Mouse (Mus musculus) embryonic facial prominence, embryonic 14.5 days (tissue): ENCODE data around the gene Ugt1a10. TPM values are rescaled to one million over a fixed set of nuclear protein-coding genes. Genes with fewer than 3 reads are reported as not detected.
"Not testable (repeated sequence)": the region's sequence is repeated elsewhere in the genome, so short reads cannot be mapped to it uniquely, and the experiment has no call there.

Experiments
- ATAC-seq: fragments of 200-750 bp; cut with Nextera tagmentation; 2 replicates; pipeline ENCODE4 v1.8.0; 2017; ENCODE audit warnings: low read depth, moderate number of reproducible peaks, moderate TSS enrichment
- DNase-seq: peaks from one replicate; pipeline ENCODE4 v3.0.0-alpha.2; 2015; ENCODE audit warnings: low spot score
- H3K27ac ChIP-seq: fragments of 300-500 bp; sonication (generic); replicated peaks from 2 replicates; pipeline ENCODE4 v1.5.1; 2014; ENCODE audit warnings: low read depth, mild to moderate bottlenecking, low read length, moderate library complexity
- H3K27me3 ChIP-seq: fragments of 300-500 bp; sonication (generic); replicated peaks from 2 replicates; pipeline ENCODE4 v1.6.1; 2014; ENCODE audit warnings: low read length; ENCODE audit not compliant: control insufficient read depth, insufficient read depth
- H3K36me3 ChIP-seq: fragments of 300-500 bp; sonication (generic); 2 replicates; pipeline ENCODE4 v1.6.1; 2014; ENCODE audit warnings: low read length, mixed read lengths; ENCODE audit not compliant: control insufficient read depth, insufficient read depth
- H3K4me1 ChIP-seq: fragments of 300-500 bp; sonication (generic); 2 replicates; pipeline ENCODE4 v1.6.1; 2014; ENCODE audit warnings: antibody characterized with exemption, low read length; ENCODE audit not compliant: control insufficient read depth, insufficient read depth
- H3K4me2 ChIP-seq: fragments of 300-500 bp; sonication (generic); 2 replicates; pipeline ENCODE4 v1.6.1; 2014; ENCODE audit warnings: low read depth, mild to moderate bottlenecking, low read length, moderate library complexity, mixed read lengths
- H3K4me3 ChIP-seq: fragments of 300-500 bp; sonication (generic); 2 replicates; pipeline ENCODE4 v1.5.1; 2014; ENCODE audit warnings: low read depth, mild to moderate bottlenecking, low read length
- H3K9ac ChIP-seq: fragments of 300-500 bp; sonication (generic); 2 replicates; pipeline ENCODE4 v1.6.1; 2014; ENCODE audit warnings: low read depth, mild to moderate bottlenecking, low read length, moderate library complexity, mixed read lengths
- H3K9me3 ChIP-seq: fragments of 300-500 bp; sonication (generic); 2 replicates; pipeline ENCODE4 v1.6.1; 2016; ENCODE audit warnings: low read length; ENCODE audit not compliant: control insufficient read depth
- WGBS: fragments of 180-500 bp; shearing (Covaris S2); extraction: QIAGEN DNeasy Blood & Tissue Kit; methylation state at CpG from one replicate; pipeline ENCODE4 v1.1.7; 2014; 5-methylcytosine and 5-hydroxymethylcytosine counted together
- polyA plus RNA-seq: library from polyadenylated mRNA; unstranded; fragments of >200 nt; fragmentation: Nextera tagmentation; extraction: Ambion mirVana; gene quantifications from 2 replicates; pipeline ENCODE4 v1.2.1, GENCODE M21; 2014

Ugt1a10 gene
- polyA plus RNA-seq, 1 experiment from 2014 or later, result not detected

DNA sequence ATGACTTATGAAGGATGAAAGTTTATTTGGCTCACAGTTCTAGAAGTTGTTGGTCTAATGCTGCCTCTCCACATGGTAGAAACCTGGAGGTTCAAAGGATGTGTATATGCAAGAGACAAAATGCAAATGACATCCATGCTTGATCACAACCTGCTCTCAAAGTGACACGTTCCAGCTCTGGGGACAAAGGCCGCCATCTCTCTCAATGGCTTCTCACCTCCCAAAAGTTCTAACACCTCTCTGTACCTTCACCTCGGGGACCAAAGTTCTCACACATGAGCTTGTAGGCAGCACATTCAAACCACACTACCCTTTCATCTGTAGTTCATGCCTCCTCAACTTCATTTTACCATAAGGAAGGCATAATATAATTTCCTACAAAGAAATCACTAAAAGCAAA lies 162.4 kb downstream of the Ugt1a10 start:
- H3K4me2 ChIP-seq, result no peak overlapping the region
- H3K9ac ChIP-seq, result no peak overlapping the region
- H3K4me3 ChIP-seq, result no peak overlapping the region
- peaks cover 41% of the 10 kb centered on the region for H3K9me3 ChIP-seq
- WGBS, result 41% methylated on average over 3 of the region's 3 CpGs
- peak; percentile 14 for DNase-seq
- no peaks in the 10 kb centered on the region for H3K36me3 ChIP-seq
- no peaks in the 10 kb centered on the region for H3K4me1 ChIP-seq
- H3K27ac ChIP-seq, result no peak overlapping the region
- no peaks in the 10 kb centered on the region for H3K27me3 ChIP-seq
- no peak for ATAC-seq

- ATAC-seq (no peak), DNase-seq (peak; percentile 13)
- no peaks in the 10 kb centered on the region for H3K4me1 ChIP-seq
- H3K4me3 ChIP-seq, result no peak overlapping the region
- H3K36me3 ChIP-seq, result no peaks in the 10 kb centered on the region
- peaks cover 36% of the 10 kb centered on the region for H3K9me3 ChIP-seq
- H3K9ac ChIP-seq, result no peak overlapping the region
- no peak overlapping the region for H3K4me2 ChIP-seq
- WGBS, result 71% methylated on average over 9 of the region's 9 CpGs
- no peaks in the 10 kb centered on the region for H3K27me3 ChIP-seq
- no peak overlapping the region for H3K27ac ChIP-seq
Measured at GRCm38 (mm10) chr1:88218051-88218450, 162.9 kb downstream of the Ugt1a10 start.

DNA sequence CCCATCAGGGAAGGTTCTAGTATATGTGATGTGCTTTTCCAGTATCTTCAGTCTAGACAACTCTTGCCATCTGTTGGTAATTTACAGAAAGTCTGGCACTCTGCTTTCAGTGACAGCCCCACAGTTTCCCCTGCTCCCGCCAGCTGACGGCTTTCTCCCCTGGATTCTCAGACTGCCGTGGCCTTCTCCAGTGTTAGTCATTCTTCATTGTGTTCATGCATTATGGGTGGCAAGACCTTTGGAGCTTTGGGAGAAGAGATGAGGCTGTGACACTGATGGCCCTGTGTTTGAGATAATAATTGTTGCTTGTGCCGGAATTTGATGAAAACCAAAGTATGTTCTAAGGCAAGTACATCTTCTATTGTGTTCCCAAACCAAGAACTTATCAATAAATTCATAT lies 163.4 kb downstream of the Ugt1a10 start:
- no peaks in the 10 kb centered on the region for H3K27me3 ChIP-seq
- 44% methylated on average over 4 of the region's 4 CpGs for WGBS
- no peak overlapping the region for H3K4me2 ChIP-seq
- ATAC-seq (no peak), DNase-seq (peak; percentile 20)
- H3K36me3 ChIP-seq, result no peaks in the 10 kb centered on the region
- no peak overlapping the region for H3K9ac ChIP-seq
- peaks cover 31% of the 10 kb centered on the region for H3K9me3 ChIP-seq
- H3K27ac ChIP-seq, result no peak overlapping the region
- no peak overlapping the region for H3K4me3 ChIP-seq
- H3K4me1 ChIP-seq, result no peaks in the 10 kb centered on the region

- no peaks in the 10 kb centered on the region for H3K27me3 ChIP-seq
Measured at GRCm38 (mm10) chr1:88219054-88219453, 163.9 kb downstream of the Ugt1a10 start.

DNA sequence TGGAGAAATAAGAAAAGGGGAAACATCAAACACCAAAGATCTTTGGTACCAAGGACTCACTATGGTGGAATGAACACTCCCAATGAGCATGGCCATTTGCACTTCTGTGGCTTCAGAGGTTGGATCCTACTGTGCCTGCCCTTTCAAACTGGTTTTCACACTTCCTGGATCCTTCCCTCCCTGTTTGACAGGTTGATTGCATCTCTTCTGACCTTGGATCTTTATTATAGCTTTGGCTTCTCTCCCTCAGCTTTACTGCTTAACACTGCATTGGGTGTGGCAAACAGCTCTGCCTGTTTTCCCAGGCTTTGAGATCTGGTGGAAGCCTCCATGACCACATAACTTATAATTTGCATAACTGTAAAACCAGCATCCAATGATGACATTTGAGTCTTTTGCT lies 165.1 kb downstream of the Ugt1a10 start:
- no peak for ATAC-seq
- Histone ChIP-seq H3K36me3 (no peaks in the 10 kb centered on the region), H3K4me2 (no peak overlapping the region), H3K9ac (no peak overlapping the region), H3K4me3 (no peak overlapping the region), H3K27ac (no peak overlapping the region), H3K27me3 (no peaks in the 10 kb centered on the region), H3K9me3 (peaks cover 15% of the 10 kb centered on the region), H3K4me1 (no peaks in the 10 kb centered on the region)
- DNase-seq, result peak; percentile 48

More at GRCm38 (mm10) chr1:88219054-88219453, 163.9 kb downstream of the Ugt1a10 start:
- DNase-seq, result peak; percentile 12
- peaks cover 26% of the 10 kb centered on the region for H3K9me3 ChIP-seq
- no peak for ATAC-seq
- H3K4me3 ChIP-seq, result no peak overlapping the region
- no peak overlapping the region for H3K27ac ChIP-seq
- no peaks in the 10 kb centered on the region for H3K36me3 ChIP-seq
- H3K4me1 ChIP-seq, result no peaks in the 10 kb centered on the region
- 23% methylated on average over 1 of the region's 1 CpGs for WGBS
- no peak overlapping the region for H3K9ac ChIP-seq
- H3K4me2 ChIP-seq, result no peak overlapping the region

GRCm38 (mm10) chr1:88222216-88222615 lies 167.0 kb downstream of the Ugt1a10 start:
- Histone ChIP-seq H3K27me3 (no peaks in the 10 kb centered on the region), H3K27ac (no peak overlapping the region), H3K4me2 (no peak overlapping the region), H3K9ac (no peak overlapping the region), H3K4me1 (no peaks in the 10 kb centered on the region), H3K4me3 (no peak overlapping the region), H3K9me3 (peaks cover 25% of the 10 kb centered on the region), H3K36me3 (no peaks in the 10 kb centered on the region)
- WGBS, result 44% methylated on average over 2 of the region's 2 CpGs
- no peak for ATAC-seq
- peak; percentile 4 for DNase-seq

GRCm38 (mm10) chr1:88223011-88223515 lies 167.9 kb downstream of the Ugt1a10 start:
- not testable (repeated sequence) for H3K27ac ChIP-seq, H3K27me3 ChIP-seq, H3K4me3 ChIP-seq, H3K9ac ChIP-seq, H3K4me1 ChIP-seq, H3K36me3 ChIP-seq, DNase-seq, H3K4me2 ChIP-seq, ATAC-seq
- peaks cover 34% of the 10 kb centered on the region for H3K9me3 ChIP-seq

DNA sequence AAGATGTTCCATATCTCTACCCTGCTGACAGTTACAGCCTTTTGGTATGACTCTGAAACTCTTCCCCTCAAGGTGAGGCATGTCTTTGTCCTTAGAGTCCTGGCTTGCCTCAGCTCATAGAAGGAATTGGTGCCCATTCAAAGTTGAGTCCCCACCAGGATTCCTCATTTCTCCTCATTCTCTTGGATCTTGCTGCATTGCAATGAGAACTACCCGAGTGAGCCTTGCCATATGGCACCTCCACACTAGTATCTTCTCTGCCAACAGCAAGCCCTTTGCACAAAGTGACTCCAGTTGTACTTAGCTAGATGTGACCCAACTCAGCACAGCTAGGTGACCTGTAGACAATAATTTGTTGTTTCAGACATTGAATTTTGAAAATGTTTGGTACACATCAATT lies 168.4 kb downstream of the Ugt1a10 start:
- ATAC-seq (no peak), DNase-seq (no peak)
- Histone ChIP-seq H3K4me3 (no peak overlapping the region), H3K27ac (no peak overlapping the region), H3K4me2 (no peak overlapping the region), H3K36me3 (no peaks in the 10 kb centered on the region), H3K4me1 (no peaks in the 10 kb centered on the region), H3K9ac (no peak overlapping the region), H3K9me3 (peaks cover 39% of the 10 kb centered on the region), H3K27me3 (no peaks in the 10 kb centered on the region)
- WGBS, result 43% methylated on average over 1 of the region's 1 CpGs

GRCm38 (mm10) chr1:88224029-88224776 lies 169.0 kb downstream of the Ugt1a10 start:
- ATAC-seq (no peak), DNase-seq (no peak)
- peaks cover 45% of the 10 kb centered on the region for H3K9me3 ChIP-seq
- H3K27ac ChIP-seq, result no peak overlapping the region
- H3K27me3 ChIP-seq, result no peaks in the 10 kb centered on the region
- WGBS, result 69% methylated on average over 2 of the region's 2 CpGs
- H3K4me3 ChIP-seq, result no peak overlapping the region
- H3K4me2 ChIP-seq, result no peak overlapping the region
- no peaks in the 10 kb centered on the region for H3K36me3 ChIP-seq
- no peaks in the 10 kb centered on the region for H3K4me1 ChIP-seq
- no peak overlapping the region for H3K9ac ChIP-seq
